Mouse (Mus musculus): ENCODE data around the gene Sh3d21.

DNA sequence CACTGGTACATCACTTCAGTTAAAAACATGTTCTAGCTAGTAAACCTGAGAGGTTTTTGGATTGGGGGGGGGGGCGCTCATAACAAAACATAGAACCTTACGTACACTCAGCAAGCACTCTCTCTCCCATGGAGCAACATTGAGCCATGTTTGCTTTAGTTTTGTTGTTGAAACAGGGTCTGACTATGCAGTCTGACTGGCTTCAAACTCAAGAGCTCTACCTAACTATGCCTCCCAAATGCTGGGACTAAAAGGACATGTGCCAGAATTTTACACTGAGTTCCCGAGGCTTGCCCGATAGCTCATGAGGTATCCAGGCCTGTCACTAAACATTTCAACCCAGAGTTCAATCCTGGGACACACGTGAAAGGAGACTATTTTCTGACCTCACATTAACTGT lies 19.7 kb upstream of the Sh3d21 start:
- TF ChIP-seq CTCF (IDR thresholded peaks at IDR 0.05; ENCODE audit: low read depth) (no peak), EP300 (optimal IDR thresholded peaks at IDR 0.05) (no peak)

Measured in stomach, postnatal 0 days (tissue).